Mouse (Mus musculus): ENCODE measurements around the gene Phactr3. TPM values are rescaled to one million over a fixed set of nuclear protein-coding genes. Genes with fewer than 3 reads are reported as not detected.

Gene Phactr3
- total RNA-seq, 1 experiment: 1.1 TPM

DNA sequence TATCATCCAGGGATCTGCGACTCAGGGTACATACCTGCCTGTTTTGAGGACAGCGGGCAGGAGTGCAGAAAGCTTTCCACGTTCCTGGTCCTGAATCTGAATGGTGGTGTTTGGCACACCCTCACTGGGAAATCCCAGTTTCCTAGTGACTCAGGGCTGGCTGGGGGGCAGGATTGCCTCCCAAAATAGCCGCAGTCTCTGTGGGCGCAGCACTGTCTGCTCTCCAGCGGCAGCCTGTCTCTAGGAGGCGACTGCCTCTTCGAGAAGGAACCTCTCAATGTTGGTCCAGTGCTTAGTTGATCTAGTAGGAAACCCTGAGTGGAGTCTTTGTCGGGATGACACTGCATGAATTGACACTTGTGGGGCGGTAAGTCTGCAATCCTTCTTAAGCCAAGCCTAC is 202.5 kb downstream of the Phactr3 start:
- Histone ChIP-seq H3K4me3 (ENCODE audit: insufficient read depth in 1 of 2, low read depth in 1 of 2, low read length in 2 of 2, poor library complexity in 1 of 2, severe bottlenecking in 1 of 2) (no peak overlapping the region), H3K4me1 (ENCODE audit: control insufficient read depth in 2 of 2, insufficient read depth in 2 of 2, low read length in 2 of 2, poor library complexity in 1 of 2) (no peaks in the 10 kb centered on the region), H3K9me3 (ENCODE audit: control insufficient read depth, insufficient read depth, low read depth, low read length) (no peaks in the 10 kb centered on the region), H3K9ac (ENCODE audit: insufficient read depth, low read depth, low read length, poor library complexity, severe bottlenecking) (no peak overlapping the region), H3K36me3 (ENCODE audit: control insufficient read depth, insufficient read depth, low read length, poor library complexity, severe bottlenecking) (no peaks in the 10 kb centered on the region), H3K27ac (ENCODE audit: insufficient read depth, low read depth, low read length, poor library complexity, severe bottlenecking) (no peak overlapping the region)
- no peak for DNase-seq (ENCODE audit: low read depth, low spot score)
- TF ChIP-seq MAFK (IDR thresholded peaks at IDR 0.05; ENCODE audit: insufficient read depth, low read depth, low read length): no peak
- no peak for TF ChIP-seq ZNF384 (IDR thresholded peaks at IDR 0.05; ENCODE audit: low read depth, low read length)
- no peak for TF ChIP-seq ZC3H11A (IDR thresholded peaks at IDR 0.05; ENCODE audit: borderline replicate concordance, low read depth, low read length)
- no peak for TF ChIP-seq HCFC1 (IDR thresholded peaks at IDR 0.05; ENCODE audit: borderline replicate concordance, insufficient read depth, low read length)
- TF ChIP-seq CHD2 (IDR thresholded peaks at IDR 0.05; ENCODE audit: low read depth, low read length): no peak
- in situ Hi-C loops (cut with MboI; ENCODE audit: low sequenced_read_pairs in 2 of 2, unreplicated experiment in 2 of 2): no loop called here

GRCm38 (mm10) chr2:178324410-178324809 is 205.6 kb downstream of the Phactr3 start:
- Histone ChIP-seq H3K9me3 (ENCODE audit: control insufficient read depth, insufficient read depth, low read depth, low read length) (no peaks in the 10 kb centered on the region), H3K27ac (ENCODE audit: insufficient read depth, low read depth, low read length, poor library complexity, severe bottlenecking) (no peak overlapping the region), H3K9ac (ENCODE audit: insufficient read depth, low read depth, low read length, poor library complexity, severe bottlenecking) (no peak overlapping the region), H3K36me3 (ENCODE audit: control insufficient read depth, insufficient read depth, low read length, poor library complexity, severe bottlenecking) (no peaks in the 10 kb centered on the region), H3K4me1 (ENCODE audit: control insufficient read depth in 2 of 2, insufficient read depth in 2 of 2, low read length in 2 of 2, poor library complexity in 1 of 2) (peaks cover 0 to 6% of the 10 kb centered on the region in 2 experiments; a peak in 1 of 4 replicates), H3K4me3 (ENCODE audit: insufficient read depth in 1 of 2, low read depth in 1 of 2, low read length in 2 of 2, poor library complexity in 1 of 2, severe bottlenecking in 1 of 2) (no peak overlapping the region)
- no peak for TF ChIP-seq CHD2 (IDR thresholded peaks at IDR 0.05; ENCODE audit: low read depth, low read length)
- TF ChIP-seq MAFK (IDR thresholded peaks at IDR 0.05; ENCODE audit: insufficient read depth, low read depth, low read length): no peak
- TF ChIP-seq HCFC1 (IDR thresholded peaks at IDR 0.05; ENCODE audit: borderline replicate concordance, insufficient read depth, low read length): no peak
- DNase-seq (ENCODE audit: low read depth, low spot score): no peak
- in situ Hi-C loops (cut with MboI; ENCODE audit: low sequenced_read_pairs in 2 of 2, unreplicated experiment in 2 of 2): no loop called here

DNA sequence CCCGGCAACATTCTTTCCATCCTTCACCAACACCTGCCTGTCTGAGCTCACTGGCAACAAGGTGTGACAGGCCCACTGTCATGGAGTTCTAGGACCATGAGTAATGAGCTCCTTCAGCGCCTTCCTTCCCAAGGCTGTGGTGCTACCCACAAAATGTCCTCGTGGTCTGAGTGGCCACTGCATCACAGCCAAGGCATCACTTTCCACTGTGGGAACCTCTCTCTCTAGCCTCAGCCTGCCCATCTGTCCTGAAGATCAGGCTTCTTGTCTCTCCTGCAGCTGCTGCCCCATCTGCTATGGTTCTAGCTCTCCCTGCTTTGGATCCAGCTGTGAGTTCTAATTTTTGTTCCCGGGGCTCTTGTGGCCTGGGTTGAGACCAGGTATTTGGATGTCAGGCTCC is 206.0 kb downstream of the Phactr3 start:
- no peaks in the 10 kb centered on the region for H3K36me3 ChIP-seq (ENCODE audit: control insufficient read depth, insufficient read depth, low read length, poor library complexity, severe bottlenecking)
- H3K27ac ChIP-seq (ENCODE audit: insufficient read depth, low read depth, low read length, poor library complexity, severe bottlenecking): no peak overlapping the region
- no peak overlapping the region for H3K4me3 ChIP-seq (ENCODE audit: insufficient read depth in 1 of 2, low read depth in 1 of 2, low read length in 2 of 2, poor library complexity in 1 of 2, severe bottlenecking in 1 of 2)
- H3K9me3 ChIP-seq (ENCODE audit: control insufficient read depth, insufficient read depth, low read depth, low read length): no peaks in the 10 kb centered on the region
- H3K4me1 ChIP-seq (ENCODE audit: control insufficient read depth in 2 of 2, insufficient read depth in 2 of 2, low read length in 2 of 2, poor library complexity in 1 of 2): peaks cover 0 to 6% of the 10 kb centered on the region in 2 experiments; a peak in 1 of 4 replicates
- TF ChIP-seq HCFC1 (IDR thresholded peaks at IDR 0.05; ENCODE audit: borderline replicate concordance, insufficient read depth, low read length) (no peak), CHD2 (IDR thresholded peaks at IDR 0.05; ENCODE audit: low read depth, low read length) (no peak), MAFK (IDR thresholded peaks at IDR 0.05; ENCODE audit: insufficient read depth, low read depth, low read length) (no peak), ZNF384 (IDR thresholded peaks at IDR 0.05; ENCODE audit: low read depth, low read length) (no peak), ZC3H11A (IDR thresholded peaks at IDR 0.05; ENCODE audit: borderline replicate concordance, low read depth, low read length) (no peak)
- no peak overlapping the region for H3K9ac ChIP-seq (ENCODE audit: insufficient read depth, low read depth, low read length, poor library complexity, severe bottlenecking)
- DNase-seq (ENCODE audit: low read depth, low spot score): no peak
- in situ Hi-C loops (cut with MboI; ENCODE audit: low sequenced_read_pairs in 2 of 2, unreplicated experiment in 2 of 2): no loop called here

GRCm38 (mm10) chr2:178326067-178326466 is 207.3 kb downstream of the Phactr3 start:
- H3K9me3 ChIP-seq (ENCODE audit: control insufficient read depth, insufficient read depth, low read depth, low read length): no peaks in the 10 kb centered on the region
- H3K27ac ChIP-seq (ENCODE audit: insufficient read depth, low read depth, low read length, poor library complexity, severe bottlenecking): no peak overlapping the region
- no peak overlapping the region for H3K9ac ChIP-seq (ENCODE audit: insufficient read depth, low read depth, low read length, poor library complexity, severe bottlenecking)
- TF ChIP-seq ZC3H11A (IDR thresholded peaks at IDR 0.05; ENCODE audit: borderline replicate concordance, low read depth, low read length) (no peak), ZNF384 (IDR thresholded peaks at IDR 0.05; ENCODE audit: low read depth, low read length) (no peak), HCFC1 (IDR thresholded peaks at IDR 0.05; ENCODE audit: borderline replicate concordance, insufficient read depth, low read length) (no peak), MAFK (IDR thresholded peaks at IDR 0.05; ENCODE audit: insufficient read depth, low read depth, low read length) (no peak), CHD2 (IDR thresholded peaks at IDR 0.05; ENCODE audit: low read depth, low read length) (no peak)
- in situ Hi-C loops (cut with MboI; ENCODE audit: low sequenced_read_pairs in 2 of 2, unreplicated experiment in 2 of 2): no loop called here
- no peak for DNase-seq (ENCODE audit: low read depth, low spot score)
- no peak overlapping the region for H3K4me3 ChIP-seq (ENCODE audit: insufficient read depth in 1 of 2, low read depth in 1 of 2, low read length in 2 of 2, poor library complexity in 1 of 2, severe bottlenecking in 1 of 2)
- peaks cover 0 to 6% of the 10 kb centered on the region in 2 experiments; a peak in 1 of 4 replicates for H3K4me1 ChIP-seq (ENCODE audit: control insufficient read depth in 2 of 2, insufficient read depth in 2 of 2, low read length in 2 of 2, poor library complexity in 1 of 2)
- no peaks in the 10 kb centered on the region for H3K36me3 ChIP-seq (ENCODE audit: control insufficient read depth, insufficient read depth, low read length, poor library complexity, severe bottlenecking)

All from ES-E14 (cell line).